Mouse (Mus musculus): ENCODE data around the gene Dlg1.
"Not testable (repeated sequence)": the region's sequence is repeated elsewhere in the genome, so short reads cannot be mapped to it uniquely, and the experiment has no call there.

Dlg1 gene

DNA sequence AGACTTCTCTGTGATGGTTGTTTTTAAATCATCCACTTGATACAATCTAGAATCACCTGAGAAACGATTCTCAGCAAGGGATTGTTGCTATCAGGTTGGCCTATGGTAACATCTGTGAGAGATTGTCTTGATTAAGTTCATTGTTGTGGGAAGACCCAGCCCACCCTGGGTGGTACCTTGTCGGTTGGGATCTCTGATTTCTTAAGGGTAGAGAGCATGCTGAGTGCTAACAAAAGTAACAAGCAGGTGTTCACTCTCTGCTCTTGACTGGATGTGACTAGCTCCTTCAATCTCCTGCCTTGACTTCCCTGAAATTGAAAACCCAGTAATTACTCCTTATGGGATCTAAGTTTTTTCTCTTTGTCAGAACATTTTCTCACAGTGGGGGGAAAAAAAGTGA is 5.7 kb upstream of the Dlg1 start:
- DNase-seq: no peak

DNA sequence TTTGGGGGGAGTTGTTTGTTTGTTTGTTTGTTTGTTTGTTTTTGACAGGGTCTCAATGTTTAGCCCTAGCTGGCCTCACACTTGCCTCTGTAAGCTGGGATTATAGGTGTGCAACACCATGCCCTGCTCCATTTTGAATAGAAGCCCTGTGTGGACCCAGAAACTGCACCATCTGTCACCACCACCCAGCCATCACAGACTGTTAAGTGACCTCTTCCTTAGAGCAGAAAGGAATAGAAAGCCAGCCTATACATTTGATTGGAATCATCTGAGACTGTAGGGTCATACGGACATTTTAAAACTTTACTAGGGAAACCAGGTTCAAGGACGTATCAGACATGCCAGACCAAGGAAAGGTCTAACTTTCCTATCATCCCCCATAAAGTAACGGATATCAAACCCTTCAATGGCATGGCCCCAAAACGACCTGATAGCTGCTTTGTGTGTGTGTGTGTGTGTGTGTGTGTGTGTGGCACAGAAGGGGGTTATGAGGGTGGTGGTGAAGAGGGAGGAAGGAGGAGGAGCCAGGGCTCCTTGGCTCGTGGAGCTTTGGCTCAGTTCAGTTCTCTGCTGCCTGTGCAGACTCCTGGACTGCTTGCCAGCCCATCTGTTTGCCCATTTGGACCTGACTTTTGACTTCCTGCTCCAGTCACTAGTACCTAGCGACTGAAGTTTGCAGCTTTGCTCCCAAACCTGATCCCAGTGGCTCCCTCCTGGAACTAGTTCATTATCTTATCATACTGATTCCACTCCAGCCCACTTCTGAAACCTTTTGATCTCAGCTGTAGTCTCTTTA is 4.5 kb upstream of the Dlg1 start:
- DNase-seq: no peak

DNA sequence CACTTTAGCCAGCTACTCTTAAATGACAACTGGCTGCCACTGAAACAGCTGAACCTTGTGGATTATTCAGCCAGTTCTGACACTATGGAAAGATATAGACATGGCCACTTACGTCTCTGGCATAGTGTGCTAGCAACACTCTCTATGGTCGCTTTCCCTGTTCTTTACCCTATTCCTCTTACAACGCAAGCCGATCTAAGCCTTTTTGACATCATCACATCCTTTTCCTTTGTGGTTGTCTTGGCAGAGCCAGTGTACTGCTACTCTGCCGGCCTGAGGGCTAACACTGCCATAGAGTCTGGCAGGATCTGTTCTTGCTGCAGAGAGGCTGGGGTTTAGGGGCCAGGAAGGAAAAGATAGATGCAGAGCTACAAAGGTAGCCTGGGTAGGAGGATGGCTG is 3.8 kb upstream of the Dlg1 start:
- DNase-seq: no peak

DNA sequence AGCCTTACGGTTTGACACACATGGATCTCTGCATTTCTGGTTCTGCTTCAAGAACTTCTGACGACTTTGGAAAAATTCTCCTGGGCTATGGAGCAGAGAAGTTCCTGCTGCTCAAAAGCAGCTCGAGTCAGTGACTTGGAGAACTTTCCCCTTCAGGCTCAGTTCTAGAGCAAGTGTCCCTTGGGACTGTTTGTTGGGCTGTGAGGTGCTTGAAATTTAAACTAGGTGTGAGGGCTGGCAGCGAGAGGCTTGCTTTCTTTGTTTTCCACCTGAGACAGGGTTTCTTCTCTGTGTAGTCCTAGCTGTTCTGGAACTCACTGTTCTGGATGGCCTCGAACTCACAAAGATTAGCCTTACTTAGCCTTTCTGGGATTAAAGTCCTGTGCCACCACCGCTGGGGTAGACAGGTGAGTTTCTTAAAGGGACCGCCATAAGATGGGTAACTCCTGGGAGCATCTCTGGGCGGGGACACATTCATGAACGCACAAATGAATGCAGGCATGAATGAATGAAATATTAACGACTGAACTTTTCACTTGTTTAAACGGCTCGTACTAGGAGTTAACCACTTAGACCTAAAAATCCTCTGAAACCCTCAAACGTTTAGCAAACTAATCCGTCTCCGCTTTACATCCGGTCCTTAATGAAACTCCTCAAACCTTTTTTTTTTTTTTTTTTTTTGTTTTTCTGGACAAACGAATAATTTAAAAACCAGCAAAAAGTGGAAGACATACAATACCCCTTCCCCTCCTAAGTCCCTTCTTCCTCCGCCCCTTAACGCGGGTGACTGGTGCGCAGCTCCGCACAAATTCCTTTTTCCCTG is 476 bp upstream of the Dlg1 start:
- peak; percentile 29 for DNase-seq

DNA sequence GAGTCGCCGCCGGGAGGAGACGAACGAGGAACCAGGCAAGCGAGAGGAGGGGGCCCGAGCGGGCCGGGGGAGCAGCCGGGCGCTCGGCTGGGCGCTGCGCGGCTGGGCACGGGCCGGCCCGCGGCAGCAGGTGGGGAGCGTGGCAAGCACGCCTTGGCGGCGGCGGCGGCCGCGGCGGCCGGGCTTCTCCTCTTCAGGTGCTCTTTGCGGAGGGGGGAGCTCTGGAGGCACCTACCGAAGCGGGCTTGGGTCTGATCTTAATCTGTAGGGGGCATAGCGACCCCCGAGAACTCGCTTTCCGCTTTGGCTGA is 999 bp downstream of the Dlg1 start:
- no peak for DNase-seq

DNA sequence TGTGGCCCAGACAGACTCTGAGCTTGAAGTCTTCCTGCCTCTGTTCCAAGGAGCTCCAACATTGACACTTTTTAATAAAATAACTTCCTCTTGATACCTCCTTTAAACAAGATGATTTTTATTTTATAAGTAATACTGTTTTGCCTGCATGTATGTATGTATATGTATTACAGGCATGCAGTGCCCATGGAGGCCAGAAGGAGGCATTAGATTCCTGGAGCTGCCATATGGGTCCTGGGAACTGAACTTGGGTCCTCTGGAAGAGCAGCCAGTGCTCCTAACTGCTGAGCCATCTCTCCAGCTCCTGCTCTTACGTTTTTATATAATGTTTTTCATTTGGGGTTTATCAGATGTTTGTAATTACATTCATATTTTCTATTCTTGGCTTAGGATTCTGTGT is 9.0 kb downstream of the Dlg1 start:
- DNase-seq: no peak

DNA sequence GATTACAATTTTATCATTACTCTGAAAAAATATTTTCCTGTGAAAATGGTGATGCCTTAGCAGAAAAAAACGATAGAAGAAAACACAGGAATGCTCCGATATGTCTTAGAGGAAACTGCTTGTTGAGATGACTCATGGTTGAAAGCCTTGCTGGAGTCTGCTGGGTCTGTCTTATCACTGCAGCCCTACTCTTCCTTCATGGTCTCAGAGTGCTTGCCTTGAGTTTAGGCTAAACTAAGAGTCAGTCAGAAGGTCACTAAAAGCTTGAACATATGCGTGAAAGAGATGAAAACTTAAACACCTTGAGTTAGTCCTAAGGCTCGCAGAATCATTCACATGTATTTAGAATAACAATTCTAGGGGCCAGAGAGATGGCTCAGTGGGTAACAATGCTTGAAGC is 14.2 kb downstream of the Dlg1 start:
- no peak for DNase-seq

DNA sequence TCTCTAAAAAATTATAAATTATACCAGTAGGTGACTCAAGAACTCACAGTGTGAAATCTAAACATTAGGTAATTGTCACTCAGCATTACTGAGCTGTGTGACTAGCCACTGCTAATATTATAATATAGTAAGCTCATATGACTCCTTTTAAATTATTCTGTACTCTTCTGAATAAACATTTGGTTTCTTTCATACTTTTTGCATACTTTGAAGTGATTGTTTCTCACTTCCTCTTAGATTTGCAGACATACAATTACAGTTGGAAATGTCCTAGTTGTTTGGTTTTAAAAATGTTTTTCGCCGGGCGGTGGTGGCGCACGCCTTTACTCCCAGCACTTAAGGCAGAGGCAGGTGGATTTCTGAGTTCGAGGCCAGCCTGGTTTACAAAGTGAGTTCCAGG is 19.0 kb downstream of the Dlg1 start:
- no peak for DNase-seq

DNA sequence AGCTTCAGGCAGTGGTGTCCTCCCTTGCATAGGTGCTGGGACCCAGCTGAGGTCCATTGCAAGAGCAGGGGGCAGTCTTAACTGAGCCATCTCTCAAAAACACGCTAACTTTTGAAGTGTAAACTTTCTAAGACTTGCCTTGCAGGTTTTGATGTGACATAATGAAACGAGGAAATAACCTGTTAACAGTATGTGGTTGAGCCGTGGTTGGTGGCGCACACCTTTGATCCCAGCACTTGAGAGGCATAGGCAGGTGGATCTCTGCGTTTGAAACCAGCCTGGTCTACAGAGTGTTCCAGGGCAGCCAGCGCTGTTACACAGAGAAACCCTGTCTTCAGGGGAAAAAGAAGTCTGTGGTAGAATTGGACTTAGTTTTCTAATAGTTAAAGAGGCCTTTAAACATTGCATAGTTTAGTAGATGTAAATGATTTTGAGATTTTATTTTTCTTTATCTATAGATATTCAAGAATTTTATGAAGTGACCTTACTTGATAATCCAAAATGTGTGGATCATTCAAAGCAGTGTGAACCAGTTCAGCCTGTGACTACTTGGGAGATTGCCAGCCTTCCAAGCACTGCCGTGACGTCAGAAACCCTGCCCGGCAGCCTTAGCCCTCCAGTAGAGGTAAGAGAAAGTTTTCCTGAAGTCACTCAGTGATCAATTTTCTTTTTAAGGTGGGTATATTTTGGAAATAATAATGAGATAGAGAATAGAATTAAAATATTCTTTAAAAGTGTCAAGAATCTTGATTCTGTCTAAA is 20.6 kb downstream of the Dlg1 start:
- DNase-seq: no peak

DNA sequence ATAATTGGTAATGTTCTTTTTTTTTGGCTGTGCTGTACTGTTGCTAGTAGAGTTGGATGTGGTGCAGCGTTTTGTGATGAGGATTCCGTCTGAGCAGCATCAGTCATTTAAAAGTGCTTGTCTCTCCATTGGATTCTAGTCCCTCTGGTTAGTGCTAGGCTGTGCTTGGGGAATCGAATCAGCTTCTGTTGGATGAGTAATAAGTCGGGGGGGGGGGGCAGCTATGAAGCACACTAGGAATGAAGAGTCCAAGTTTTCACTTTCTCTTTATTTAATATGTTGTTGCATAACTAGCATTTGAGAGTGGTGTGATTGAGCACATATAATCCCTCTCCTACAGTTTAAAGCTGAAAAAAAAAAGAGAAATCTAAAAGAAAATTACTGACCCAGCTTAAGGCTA is 21.5 kb downstream of the Dlg1 start:
- no peak for DNase-seq

DNA sequence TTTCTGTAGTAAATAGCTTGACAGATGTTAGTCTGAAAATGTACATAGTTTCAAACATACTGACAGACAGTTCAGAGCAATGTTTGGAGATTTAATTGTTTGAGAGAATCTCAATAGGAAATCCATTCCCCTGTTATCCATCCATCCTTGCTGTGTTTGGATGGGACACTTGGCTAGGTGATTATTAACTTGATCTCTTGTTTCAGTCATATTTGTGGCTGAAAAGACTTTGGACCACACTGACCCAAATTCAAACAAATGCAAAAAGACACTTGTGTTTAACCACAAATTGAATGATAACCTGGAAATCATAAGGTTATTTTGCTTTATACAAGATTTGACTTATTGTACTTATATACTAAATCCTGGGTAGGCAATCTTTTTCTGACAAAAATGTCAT is 24.5 kb downstream of the Dlg1 start:
- no peak for DNase-seq

DNA sequence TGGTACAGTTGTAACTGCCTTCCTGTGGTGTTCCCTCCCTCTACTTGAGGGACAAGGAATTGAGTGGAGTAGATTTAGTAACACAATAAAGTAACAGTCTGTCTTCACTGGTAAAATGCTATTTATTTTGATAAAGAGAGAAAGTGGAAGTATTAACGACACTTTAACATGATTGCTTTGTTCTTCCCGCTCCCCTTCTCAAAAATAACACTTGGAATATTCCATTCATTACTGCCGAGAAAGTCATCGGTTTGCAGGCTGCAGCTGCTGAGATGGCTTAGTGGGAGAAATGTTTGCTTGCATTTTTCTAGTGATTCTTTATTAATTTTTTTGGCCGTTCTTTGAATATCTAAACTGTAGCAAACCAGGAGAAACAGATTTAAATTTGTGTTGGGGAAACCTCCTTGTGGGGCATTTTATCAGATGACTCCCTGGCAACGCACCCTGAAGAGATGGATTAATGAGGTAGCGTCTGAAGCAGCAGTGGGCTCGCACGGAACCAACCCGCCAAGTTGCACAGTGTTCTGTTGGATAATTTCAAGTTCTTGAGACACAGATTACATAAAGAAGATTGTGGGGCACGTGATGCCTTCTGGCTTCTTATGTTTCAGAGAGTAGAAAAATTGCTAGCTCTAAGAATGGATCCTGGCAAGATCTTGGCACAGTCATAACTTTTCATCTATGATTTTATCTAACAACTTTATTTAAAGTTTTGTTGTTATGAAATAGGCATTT is 32.2 kb downstream of the Dlg1 start:
- no peak for DNase-seq

DNA sequence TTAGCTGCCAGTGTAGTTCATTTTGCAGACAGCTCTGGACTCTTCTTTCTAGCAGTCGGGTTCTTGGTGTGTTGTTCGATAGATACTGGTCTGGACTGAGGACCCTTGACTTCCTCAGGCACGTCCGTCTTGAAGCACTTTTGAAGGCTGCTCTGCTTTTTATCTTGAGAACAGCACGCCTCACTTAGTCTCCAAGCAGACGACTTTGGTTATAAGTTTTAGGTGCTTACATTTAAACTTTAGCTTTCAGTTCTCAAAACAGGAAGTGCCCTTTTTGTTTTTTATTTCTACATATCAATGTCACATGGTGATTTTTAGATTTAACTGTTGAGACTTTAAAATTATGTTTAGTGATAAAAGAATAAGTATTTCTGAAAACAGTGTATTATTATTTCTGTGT is 33.1 kb downstream of the Dlg1 start:
- no peak for DNase-seq

DNA sequence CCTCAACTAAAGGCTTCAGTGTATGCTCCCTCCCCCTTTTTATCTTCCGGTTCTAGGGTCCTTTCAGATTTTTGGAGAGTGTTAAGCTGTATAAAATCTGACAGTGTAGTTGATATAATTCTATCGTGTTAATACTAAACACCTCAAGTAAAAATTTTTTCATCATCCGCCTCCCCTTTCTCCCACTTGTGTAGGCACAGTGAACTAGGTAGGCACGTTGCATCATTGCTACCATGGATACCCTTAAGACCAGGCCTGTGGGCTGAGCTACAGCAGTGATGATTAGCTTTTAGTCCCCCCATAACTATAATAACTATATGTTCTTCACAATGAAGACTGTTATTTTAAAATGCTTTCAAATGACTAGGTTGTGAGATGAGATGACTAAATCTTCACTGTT is 34.1 kb downstream of the Dlg1 start:
- no peak for DNase-seq

DNA sequence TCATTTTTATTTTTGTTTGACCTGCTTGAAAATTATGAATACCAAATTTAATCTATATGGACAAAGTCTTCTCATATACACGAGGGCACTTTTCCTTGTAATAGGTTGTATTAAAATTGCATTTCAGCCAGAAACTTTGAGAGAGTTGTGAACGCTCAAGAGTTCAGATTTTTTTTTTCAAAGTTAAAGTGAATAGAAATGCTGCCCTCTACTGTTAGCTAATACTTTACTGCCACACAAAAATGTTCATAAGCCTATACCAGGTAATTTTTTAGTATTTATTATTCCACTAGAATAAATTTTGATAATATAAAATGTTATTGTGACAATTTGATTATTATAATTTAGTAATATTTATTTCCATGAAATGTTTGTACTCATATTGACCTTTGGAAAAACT is 42.0 kb downstream of the Dlg1 start:
- peak; percentile 64 for DNase-seq

DNA sequence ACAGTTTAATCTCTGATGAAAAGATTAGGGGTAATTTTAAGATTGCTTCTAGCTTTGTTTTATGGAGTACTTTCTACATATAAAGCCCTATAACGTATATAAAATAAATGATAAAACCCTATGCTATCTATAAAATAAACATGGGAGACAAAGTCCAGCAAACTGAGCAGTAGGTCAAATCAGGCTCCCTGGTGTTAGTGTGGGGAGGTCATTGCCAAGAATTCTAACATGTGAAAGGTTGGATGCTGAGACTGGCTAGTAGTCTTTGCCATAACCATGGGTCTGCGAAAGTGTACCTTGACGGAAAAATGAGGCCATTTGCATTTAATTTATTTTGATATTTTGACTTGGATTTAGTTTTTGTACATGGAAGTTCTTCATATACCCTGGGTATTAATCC is 42.7 kb downstream of the Dlg1 start:
- no peak for DNase-seq

DNA sequence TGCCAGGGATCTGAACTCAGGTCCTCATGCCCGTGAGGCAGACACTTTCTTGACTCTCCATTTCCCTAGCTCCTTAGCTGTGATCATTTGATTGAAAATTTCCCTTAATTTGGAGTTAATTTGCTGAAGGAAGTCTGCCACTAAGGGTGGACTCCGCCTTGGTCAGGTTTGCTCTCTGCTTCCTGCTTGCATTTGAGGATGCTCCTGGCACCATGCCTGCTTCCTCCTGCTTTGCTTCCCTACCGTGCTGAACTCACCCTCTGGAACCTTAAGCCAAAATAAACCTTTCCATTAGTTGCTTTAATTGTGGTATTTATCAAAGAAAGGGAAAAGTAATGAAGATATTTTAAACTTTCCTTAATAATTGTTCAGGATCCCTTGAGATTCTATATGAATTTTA is 44.1 kb downstream of the Dlg1 start:
- no peak for DNase-seq

DNA sequence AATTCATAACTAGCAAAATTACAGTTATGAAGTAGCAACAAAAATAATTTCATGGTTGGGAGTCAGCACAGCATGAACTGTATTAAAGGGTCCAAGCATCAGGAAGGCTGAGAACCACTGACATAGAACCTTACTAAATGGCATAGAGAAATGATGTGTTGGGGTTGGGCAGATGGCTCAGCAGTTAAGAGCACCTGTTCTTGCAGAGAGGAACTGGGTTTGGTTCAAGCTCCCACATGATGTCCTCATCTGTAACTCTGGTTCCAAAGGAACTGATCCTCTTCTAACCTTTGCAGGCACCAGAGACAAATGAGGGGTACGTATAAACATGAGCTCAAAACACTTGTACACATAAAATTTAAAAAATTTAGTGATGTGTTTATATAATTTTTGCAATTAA is 59.7 kb downstream of the Dlg1 start:
- no peak for DNase-seq

DNA sequence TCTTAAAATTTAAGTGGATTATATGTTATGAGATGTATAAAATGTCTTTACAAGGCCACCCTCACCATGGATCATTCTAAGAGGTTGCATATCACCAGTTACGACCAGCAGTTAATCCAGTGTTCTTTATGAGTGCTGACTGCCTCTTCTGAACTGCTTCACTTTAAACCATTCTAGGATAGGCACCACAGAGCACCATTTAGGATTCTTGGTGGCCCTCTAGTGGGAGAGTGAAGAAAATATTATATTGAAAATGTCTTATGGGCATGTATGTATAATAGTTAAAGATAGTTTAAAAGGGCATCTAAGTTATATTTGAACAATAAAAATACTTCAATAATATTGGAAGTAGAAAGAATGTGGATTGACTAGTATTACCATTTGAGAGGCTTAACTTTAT is 60.9 kb downstream of the Dlg1 start:
- DNase-seq: peak; percentile 74

DNA sequence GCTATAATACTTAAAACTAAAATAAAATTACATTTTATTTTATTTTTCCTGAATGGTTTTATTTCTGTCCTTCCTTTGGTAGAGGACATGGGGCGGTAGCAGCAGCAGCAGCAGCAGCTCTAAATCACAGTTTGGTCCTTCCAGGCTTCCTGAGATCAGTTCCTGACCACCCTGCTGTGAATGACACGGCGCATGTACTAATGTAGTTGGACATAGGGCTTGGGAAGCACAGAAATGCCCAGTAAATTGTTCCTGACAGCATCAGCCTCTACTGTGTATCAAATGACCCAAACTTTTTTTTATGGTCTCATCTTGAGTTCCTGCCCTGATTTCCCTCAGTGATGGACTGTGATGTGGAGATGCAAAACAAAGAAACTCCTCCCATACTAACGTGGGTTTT is 61.6 kb downstream of the Dlg1 start:
- no peak for DNase-seq

DNA sequence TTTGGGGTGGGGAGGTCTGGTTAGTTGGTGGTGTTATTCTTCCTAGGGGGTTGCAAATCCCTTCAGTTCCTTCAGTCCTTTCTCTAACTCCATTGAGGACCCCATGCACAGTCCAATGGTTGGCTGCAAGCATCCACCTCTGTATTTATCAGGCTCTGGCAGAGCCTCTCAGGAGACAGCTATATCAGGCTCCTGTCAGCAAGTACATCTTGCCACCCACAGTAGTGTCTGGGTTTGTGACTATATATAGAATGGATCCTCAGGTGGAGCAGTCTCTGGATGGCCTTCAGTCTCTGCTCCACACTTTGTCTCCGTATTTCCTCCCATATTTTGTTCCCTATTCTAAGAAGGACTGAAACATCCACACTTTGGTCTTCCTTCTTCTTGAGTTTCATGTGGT is 67.7 kb downstream of the Dlg1 start:
- DNase-seq: not testable (repeated sequence)

DNA sequence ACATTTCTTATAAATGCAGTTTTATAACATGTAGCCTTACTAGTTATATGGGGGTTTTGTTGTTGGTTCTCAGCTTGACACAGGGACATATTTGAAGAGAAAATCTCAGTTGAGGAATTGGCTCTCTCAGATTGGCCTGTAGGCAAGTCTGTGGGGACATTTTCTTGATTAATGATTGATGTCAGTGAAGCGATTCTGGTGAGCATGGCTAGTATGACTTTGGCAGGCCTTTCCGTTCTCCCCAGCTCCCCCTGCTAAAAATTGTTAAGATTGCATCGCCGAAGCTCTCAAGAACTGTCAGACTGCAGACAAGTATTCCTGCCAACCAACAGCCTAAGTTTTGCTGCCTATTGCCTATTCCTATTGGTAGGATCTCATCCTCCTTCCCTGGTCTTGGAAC is 73.8 kb downstream of the Dlg1 start:
- no peak for DNase-seq

DNA sequence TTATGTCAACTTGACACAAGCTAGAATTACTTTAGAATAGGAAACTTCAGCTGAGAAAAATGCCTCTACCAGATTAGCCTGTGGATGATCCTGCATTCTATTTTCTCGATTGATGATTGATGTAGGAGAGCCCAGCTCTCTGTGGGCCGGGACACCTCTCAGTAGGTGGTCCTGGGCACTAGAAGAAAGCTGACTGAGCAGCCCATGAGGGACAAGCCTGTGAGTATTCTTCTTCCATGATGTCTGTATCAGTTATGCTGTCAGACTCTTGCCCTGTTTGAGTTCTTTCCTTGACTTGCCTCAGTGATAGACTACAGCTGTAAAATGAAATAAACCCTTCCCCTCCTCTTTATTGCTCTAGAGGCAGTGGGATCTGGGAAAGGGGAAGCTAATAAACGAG is 74.5 kb downstream of the Dlg1 start:
- no peak for DNase-seq

All from embryo, embryonic 11 days (tissue).